Mouse (Mus musculus): ENCODE results near the gene Mink1.
"Not testable (repeated sequence)": the region's sequence is repeated elsewhere in the genome, so short reads cannot be mapped to it uniquely, and the experiment has no call there.

The Mink1 gene

DNA sequence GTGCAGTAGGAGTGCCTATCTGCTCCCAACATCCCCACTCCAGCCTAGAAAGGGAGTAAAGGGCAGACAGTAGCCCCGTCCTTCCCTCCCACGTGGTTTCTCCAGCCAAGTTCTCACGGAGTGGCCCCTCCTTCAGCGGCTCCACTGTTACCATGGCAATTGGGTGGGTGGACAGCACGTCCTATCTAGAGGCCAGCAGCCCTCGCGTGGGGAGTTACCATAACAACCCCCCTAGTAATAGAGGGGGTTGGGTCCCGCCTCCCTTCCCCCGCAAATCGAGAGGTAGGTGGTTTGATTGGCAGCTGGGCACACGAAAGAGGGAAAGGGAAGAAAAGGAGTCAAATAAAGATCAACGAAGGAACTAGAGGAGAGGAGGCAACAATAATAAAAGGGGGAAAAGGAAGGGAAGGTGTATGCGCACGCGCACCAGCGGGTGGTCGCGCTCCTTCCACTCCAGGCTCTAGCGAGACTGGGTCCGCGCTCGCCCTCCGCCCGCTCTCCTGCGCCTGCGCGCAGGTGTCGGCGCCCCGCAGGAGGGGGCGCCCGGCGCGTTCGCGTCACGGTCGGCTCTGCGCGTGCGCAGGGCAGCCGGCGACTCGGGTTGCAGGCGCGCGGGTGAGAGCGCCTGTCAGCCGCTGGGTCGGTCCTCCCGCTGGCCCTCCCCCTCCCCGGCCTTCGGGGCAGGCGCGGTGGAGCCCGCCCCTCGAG, at the start of gene Mink1:
TSS of gene Mink1 (plus strand) at position 595 of the 708 bp plus-strand sequence.
- in situ Hi-C loops (cut with MboI), result no loop called here

DNA sequence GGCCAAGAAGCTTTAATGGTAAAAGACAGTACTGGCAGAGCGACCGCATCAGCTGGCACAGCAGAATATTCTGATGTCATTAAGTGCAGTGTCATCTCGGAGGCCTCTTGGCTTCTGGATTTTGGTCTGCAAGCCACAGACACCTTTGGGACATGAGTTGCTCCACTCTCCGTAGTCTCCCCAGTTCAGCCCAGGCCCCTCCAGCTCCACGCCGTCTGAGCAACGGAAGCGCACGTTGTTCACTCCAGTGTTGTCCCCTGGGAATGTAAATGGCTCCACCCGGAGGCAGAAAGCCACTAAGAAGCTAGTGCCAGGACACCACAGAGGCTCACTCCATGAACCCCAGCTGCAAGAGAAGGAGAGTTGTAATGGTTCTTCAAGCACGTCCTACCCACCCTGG, 49.2 kb upstream of the Mink1 start:
- in situ Hi-C loops (cut with MboI), result loop anchor here (10.0 kb wide), 1 partner anchor 241 kb away; no protein-coding TSS in a partner anchor

DNA sequence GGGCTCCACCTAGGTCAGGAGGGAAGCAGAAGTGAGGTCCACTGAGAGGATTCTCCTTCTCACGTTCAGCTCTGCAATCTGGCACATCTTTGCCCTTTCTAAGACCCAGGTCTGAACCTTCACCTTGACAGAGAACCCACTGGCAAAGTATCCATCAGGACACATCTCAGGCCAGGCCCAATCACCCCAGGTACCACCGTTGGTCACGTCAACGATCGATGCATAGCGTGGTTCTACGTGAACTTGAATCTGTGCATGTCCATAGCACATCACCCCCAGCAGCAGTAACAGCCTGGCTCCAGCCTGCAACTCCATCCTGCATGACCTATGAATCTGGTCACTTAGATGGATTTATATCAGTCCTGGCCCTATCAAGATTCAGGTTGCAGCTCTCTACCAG, 48.4 kb upstream of the Mink1 start, which contains the start of gene Vmo1:
TSS of gene Vmo1 (minus strand) at position 329 of the 400 bp plus-strand sequence.
- in situ Hi-C loops (cut with MboI), result loop anchor here (10.0 kb wide), 1 partner anchor 241 kb away; no protein-coding TSS in a partner anchor

DNA sequence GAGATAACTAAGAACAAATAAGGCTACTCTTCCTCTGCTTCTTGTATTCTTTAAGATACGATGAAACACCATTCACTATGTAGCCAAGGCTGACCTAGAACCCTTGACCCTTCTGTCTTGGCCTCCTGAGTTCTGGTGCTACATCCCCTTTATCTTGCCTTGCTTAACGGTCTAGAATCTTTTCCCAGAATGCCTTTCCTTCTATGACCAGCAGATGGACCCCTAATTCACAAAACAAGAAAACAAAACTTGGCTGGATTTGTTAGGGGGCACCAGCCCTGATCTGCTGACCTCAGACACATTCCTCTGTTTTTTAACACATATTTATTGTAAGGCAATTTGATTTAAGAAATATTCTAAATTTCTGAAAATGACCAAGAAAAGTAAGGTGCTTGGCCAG, 46.3 kb upstream of the Mink1 start:
- in situ Hi-C loops (cut with MboI), result loop anchor here (10.0 kb wide), 1 partner anchor 238 kb away; no protein-coding TSS in a partner anchor

DNA sequence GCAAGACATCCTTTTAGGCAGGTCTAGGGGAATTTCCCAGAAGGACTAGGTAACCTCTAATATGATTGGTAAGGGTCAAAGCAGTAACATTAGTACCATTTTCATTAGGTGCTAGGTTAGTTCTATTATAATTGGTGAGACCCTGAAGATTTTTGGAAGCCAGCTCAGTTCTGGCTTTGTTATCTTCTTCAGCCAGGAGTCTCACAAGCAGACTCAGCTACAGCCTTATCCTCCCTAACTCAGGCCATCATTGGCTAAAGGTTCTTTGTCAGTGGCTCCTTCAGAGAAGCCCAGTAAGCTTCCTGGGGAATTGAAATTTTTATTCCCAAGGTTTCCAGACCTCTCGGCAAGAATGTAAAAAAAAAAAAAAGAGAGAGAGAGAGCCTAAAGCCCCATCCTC, 44.2 kb upstream of the Mink1 start:
- in situ Hi-C loops (cut with MboI), result loop anchor here (10.0 kb wide), 1 partner anchor 236 kb away; no protein-coding TSS in a partner anchor

DNA sequence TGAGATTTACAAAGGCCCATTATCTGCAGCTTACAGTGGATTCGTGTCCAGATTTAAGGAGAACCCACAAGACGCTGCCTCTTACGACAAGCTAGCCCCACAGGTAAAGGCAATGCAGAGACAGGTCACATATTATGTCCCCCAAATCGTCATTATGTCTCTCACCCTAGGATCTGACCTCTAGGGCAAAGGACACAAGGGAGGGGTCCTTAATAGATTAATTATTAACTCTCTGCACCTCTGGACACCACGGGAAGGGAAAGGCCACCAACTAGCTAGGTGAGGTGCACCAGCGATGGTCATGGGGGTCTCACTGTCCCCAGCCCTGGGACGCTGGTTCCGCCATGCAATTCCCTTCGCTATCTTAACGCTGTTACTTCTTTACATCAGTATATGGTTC, 43.8 kb upstream of the Mink1 start, which contains the start of gene Gltpd2:
TSS of gene Gltpd2 (plus strand) at position 274 of the 400 bp plus-strand sequence.
- in situ Hi-C loops (cut with MboI), result loop anchor here (10.0 kb wide), 1 partner anchor 236 kb away; no protein-coding TSS in a partner anchor

DNA sequence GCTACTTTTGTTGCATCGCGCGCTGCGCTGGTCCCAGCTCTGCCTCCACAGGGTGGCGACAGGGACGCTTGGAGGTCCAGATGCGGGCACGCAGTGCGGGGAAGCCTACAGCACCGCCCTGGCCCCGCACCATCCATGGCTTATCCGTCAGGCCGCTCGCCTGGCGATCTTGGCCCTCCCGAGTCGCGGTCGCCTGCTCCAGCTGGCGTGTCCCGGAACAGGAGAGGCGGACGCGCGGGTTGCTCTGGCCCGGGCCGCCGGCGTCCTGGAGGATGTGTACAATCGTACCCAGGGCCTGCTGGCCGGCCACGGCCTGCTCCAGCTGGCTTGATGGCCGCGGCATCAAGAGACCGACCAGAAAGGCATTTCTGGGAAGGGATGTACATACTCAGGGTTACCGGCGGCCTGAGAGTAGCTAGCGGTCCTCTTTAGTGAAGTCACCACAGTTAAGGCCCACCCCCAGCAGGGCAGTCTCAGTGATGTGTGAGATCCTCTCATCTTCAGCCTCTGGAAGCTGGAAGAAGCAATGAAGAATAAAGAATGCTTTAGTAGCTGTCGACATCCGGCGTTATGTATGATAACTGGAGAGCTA, 42.4 kb upstream of the Mink1 start:
- in situ Hi-C loops (cut with MboI), result no loop called here

DNA sequence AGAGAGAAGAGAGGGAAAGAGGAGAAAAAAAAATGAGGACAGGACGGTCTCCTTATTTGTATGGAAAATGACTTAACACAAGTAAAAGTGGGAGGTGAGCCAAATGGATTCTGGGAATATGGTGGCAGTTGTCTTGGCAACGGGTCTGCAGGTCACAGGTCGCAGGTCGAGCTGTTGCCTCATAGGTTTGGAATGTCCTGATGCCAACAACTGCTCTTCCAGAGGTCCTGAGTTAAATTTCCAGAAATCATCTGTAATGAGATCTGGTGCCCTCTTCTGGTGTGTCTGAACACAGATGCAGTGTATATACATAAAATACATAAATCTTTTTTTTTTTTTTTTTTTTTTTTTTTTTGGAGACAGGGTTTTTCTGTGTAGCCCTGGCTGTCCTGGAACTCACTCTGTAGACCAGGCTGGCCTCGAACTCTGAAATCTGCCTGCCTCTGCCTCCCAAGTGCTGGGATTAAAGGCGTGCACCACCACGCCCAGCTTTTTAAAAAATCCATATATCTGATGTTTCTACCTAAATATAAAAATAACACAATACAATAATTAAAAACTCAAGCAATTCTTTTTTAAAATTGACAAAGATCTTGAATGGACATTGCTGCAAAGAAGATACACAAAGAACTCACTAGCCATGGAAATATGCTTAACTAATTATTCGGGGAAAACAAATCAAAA, 39.2 kb upstream of the Mink1 start:
- in situ Hi-C loops (cut with MboI), result not testable (repeated sequence)

DNA sequence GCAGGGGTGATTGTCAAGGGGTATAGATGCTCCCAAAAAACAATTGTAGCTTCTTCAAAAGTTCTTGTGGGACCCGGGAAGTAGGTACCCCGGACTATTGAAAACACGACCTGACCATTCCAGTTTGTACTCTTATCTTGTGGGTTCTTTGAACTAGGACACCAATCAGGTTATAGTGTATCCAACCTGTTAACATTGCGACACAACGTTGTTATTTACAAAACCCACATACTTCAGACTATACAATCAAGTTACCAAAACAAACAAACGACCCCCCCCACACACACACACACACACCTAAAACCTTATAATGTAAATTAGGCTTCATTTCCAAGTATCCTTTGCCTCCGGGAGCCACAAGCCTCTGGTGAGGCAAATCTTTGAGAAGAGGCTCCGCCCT, 37.9 kb upstream of the Mink1 start:
- in situ Hi-C loops (cut with MboI), result no loop called here

DNA sequence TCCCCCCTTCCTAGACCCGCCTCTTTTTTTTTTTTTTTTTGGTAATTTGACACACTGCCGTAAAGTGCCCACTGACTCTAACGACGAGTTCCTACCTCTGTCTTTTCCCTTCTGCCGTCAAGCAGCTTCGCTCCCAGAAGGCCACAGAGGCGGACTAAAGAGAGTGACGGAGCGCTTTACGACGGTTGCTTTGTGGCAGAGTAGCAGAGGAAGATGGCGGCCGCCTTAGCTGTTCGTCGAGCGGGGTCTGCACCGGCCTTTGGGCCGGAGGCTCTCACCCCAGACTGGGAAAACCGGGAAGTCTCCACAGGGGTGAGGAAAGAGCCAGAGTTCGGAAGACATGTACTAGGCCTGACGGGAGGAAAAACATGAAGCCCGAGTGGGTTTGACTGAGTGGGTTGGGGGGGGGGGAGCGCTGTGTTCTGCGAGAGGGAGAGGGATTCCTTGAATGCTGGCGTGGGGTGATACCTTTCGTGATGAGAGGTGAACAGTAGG, 37.5 kb upstream of the Mink1 start, which contains the start of gene Psmb6:
TSS of gene Psmb6 (plus strand) at position 184 of the 495 bp plus-strand sequence.
- in situ Hi-C loops (cut with MboI), result no loop called here

DNA sequence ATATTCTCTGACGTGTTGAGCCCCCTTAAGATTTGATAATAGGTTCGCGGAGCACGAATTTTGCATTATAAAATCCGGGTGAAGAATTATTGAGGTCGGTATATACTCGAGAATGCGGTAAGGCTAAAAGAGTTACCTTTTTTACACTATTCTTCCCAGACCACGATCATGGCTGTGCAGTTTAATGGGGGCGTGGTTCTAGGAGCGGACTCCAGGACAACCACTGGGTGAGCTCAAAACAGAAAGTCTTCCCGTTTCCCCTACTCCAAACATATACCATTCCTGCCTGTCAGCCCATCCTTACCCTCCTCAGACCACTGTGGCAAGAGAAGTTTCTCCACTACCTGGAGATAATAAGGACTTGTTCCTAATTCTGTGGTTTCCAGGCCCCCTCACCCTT, 37.0 kb upstream of the Mink1 start:
- in situ Hi-C loops (cut with MboI), result no loop called here

DNA sequence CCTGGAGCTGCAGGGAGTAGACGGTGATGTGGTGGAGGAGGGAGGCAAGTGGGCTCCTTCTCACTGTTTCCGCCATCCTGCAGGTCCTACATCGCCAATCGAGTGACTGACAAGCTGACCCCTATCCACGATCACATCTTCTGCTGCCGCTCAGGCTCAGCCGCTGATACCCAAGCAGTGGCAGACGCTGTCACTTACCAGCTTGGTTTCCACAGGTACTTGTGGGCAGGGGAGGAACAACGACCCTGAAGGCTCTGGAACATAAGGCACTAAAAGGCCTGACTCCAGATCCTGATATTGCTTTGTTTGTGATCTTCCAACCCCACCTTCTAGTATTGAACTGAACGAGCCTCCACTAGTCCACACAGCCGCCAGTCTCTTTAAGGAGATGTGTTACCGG, 36.5 kb upstream of the Mink1 start:
- in situ Hi-C loops (cut with MboI), result no loop called here

DNA sequence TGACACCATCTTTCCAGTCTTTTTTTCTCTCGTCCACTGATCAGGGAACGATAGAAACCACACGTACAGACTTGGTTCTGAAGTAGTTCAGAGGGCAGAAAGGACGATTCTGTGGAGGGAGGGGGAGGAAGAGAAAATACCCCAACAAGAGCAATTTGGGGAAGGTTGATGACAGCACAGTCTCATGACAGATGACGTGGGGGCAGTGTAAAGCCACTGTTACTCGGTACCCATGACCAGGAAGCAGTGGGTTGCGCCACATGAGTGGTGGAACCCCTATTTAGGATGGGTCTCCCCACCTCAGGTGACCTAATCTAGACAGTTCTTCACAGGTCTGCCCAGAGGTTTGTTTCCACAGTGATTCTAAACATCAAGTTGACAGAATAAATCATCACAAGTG, 34.1 kb upstream of the Mink1 start:
- in situ Hi-C loops (cut with MboI), result no loop called here

DNA sequence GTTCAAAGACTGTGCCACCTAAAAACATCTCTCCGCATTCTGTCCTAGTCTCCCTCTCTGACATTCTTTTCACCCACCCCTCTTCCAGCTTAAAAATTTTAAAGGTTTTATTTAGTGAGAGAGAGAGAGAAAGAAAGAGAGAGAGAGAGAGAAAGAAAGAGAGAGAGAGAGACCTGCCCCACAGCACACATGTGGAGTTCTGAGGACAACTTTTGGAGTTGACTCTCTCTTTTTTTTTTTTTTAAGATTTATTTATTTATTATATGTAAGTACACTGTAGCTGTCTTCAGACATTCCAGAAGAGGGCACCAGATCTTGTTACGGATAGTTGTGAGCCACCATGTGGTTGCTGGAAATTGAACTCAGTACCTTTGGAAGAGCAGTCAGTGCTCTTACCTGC, 31.6 kb upstream of the Mink1 start:
- in situ Hi-C loops (cut with MboI), result not testable (repeated sequence)

DNA sequence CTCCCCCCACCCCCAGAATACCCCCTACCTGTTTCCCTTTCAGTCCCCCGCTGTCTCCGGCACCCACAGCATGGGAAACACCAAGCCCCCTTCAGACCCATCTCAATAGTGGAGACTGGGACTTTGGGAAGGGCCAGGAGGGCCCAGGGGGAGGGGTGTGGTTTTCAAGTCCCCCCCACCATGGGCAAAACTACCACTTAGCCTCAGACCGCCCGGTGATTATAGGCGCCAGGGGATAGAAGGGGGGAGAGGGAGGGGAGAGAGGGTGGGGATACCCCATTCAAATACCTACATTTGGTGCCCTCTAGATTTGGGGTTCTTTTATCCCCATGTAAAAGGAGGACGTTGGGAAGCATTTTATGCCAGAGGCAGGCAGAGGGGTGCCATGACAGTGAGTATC, 29.8 kb upstream of the Mink1 start, which contains the start of gene Gm40193:
TSS of gene Gm40193 (minus strand) at position 101 of the 400 bp plus-strand sequence.
- in situ Hi-C loops (cut with MboI), result no loop called here

DNA sequence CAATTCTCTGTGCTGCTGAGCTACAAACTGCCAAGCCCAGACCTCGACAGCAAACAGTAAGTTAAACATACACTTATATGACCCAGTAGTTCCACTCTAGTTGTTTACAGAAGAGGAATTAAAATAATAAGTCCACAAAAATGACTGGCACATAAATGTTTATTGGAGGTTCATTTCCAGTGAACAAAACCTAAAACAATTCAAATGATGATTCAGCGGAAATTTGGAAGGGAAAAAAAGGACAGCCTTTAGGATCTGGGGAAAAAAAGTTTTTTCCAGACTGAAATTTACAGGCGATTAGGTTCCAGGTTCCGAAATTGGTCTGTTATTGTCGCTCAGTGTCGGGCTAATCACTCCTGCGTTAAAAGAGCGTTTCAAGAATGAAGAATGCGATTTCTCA, 23.3 kb upstream of the Mink1 start:
- in situ Hi-C loops (cut with MboI), result no loop called here

DNA sequence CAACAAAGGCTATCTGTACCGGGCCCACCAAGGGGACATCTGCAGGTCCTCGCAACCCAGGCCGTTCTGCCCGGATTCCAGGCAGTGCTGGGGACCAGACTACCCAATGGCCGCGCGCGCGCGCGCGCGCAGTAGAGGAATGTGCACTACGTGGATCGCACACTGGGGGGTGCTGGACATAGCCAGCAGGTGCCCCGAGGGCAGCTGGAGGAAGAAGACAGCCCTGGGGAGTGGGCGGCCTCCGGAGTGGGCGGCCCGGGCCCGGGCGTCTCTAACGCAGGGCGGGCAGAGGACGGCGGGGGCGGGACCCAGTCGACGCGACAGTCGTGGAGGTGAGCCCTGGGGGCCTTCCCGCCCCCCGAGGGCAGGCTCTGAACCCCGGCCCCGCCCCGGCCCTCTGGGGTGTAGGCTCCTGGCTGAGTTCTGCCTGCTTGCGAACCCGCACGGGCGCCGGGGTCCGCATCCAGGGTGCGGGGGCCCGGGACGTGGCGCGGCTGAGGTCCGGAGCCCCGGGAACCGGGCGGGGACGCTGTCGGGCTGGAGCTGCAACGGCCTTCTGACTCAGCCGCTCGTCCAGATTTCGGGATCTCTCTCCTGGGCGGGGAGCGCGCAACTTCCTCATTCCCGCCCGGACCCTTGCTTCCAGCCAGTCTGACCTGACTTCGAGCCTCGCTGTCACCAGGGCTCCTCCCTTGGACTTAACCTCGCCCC, 22.6 kb upstream of the Mink1 start, which contains the start of gene Pld2:
TSS of gene Pld2 (plus strand) at position 188 of the 711 bp plus-strand sequence.
- in situ Hi-C loops (cut with MboI), result no loop called here

DNA sequence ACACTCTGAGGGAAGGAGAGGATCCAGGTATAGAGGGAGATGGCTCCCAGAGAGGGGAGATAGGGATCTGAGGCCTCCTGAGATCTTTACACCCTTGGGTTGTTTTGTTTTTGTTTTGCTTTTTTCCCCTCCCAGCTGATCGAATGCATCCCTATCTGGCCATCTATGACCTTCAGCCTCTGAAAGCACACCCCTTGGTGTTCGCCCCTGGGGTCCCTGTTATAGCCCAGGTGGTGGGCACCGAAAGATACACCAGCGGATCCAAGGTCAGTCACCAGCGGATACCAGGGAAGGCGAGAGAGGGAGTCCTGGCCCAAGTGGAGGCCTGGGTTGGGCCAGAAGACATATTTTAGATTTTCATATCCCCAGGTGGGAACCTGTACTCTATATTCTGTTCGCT, 21.8 kb upstream of the Mink1 start:
- in situ Hi-C loops (cut with MboI), result no loop called here

DNA sequence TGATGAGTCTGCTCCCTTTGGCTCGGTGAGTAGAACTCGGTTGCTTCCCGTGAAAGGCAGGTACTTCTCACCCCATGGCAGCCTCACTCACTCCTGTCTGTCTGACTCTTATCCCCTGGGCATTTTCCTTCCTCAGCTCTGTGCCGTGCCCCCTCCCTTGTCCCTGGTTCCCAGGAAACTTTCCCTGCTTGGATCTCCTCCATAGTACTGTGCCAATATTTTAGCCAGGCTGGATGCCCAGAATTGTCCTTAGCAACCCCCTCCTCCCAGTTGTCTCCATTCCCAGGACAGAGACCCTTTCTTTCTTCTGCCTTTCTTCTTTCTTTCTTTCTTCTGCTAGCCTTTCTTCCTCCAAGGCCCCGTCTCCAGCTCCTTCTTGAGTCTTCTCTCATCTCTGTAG, 21.3 kb upstream of the Mink1 start:
- in situ Hi-C loops (cut with MboI), result no loop called here

DNA sequence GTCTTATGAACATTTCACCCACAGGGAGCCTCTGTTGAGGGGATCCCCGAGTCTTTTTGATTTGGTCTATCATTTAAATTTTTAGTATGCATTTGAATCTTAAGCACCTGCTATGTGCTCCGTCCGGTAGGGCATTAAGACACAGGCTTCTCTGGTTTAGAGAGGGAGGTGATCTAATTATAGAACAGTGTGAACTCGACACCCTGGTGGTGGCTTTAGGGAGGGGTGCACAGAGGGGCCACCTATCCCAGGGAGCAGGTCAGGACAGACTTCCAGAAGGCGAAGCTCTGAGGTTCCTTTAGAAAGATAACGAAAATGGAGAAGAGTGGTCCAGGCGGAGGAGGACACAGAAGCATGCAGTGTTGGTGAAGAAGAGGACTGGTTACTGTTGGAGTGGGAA, 18.2 kb upstream of the Mink1 start:
- in situ Hi-C loops (cut with MboI), result no loop called here

DNA sequence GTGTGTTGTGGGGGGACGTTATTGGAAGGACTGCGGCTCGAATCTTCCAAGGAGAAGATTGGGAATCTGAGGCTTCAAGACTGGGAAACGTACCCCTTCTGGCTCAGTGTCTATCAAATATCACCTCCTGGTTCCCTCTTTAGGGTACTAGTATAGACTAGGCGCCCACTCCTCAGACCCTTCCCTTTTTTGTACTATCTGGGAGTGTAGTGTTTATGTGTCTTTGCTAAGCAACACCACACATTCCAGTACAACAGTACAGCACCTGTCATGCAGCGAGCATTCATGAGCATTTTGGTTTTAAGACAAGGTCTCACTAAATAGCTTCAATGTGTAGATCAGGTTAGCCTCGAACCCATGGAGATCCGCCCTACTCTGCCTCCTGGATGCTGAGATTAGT, 11.2 kb upstream of the Mink1 start:
- in situ Hi-C loops (cut with MboI), result no loop called here

DNA sequence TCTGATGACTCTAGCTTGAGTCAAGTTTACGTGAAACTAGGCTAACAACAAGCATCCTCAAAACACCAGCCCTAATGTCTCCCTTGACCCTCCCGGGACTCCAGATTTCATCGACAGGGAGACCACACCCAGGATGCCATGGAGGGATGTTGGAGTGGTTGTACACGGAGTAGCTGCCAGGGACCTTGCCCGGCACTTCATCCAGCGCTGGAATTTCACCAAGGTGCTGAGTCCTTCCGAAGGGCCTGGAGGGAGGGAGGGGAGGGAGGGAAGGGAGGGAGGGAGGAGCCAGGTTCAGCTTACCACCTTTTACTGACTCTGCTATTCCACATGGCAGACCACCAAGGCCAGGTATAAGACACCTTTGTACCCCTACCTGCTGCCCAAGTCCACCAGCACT, 8.7 kb upstream of the Mink1 start:
- in situ Hi-C loops (cut with MboI), result no loop called here

All from mature B cell (primary cell).